Mouse (Mus musculus) liver, embryonic 14.5 days (tissue): ENCODE measurements around the gene Cpd.

Experiments
- CTCF ChIP-seq: IDR thresholded peaks from 2 replicates; pipeline ENCODE4 v1.5.1; 2016; ENCODE audit warnings: antibody characterized with exemption, low read depth, control low read depth
- EP300 ChIP-seq: IDR thresholded peaks from 2 replicates; pipeline ENCODE4 v1.6.1; 2016; ENCODE audit warnings: antibody characterized with exemption, low read depth

DNA sequence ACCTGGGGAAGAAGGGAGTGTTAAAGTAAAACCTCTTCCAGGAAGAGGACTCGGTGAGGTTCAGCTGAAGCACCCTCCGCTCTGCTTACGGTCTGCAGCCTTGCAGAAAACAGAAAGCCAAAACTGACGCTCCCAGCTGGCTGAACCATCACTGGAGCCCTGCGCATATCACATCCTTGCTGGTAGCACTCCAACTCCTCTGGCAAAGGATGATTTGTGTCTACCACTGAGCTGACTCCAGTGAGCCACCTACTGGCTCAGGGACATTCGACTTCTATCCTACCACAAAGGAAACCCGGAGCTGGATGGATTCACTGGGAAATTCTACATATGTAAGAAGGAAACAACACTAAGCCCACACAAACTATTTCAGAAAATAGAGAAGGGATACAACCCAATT lies 102.3 kb downstream of the Cpd start:
- TF ChIP-seq CTCF (0 out of 2 replicates have a peak, but pooled peaks have one; percentile 5), EP300 (no peak)
